Mouse (Mus musculus): Measurements from ENCODE around the gene Gabrd. TPM values are rescaled to one million over a fixed set of nuclear protein-coding genes. Genes with fewer than 3 reads are reported as not detected.

Gene Gabrd
- polyA plus RNA-seq, 1 experiment from 2014 or later = not detected

DNA sequence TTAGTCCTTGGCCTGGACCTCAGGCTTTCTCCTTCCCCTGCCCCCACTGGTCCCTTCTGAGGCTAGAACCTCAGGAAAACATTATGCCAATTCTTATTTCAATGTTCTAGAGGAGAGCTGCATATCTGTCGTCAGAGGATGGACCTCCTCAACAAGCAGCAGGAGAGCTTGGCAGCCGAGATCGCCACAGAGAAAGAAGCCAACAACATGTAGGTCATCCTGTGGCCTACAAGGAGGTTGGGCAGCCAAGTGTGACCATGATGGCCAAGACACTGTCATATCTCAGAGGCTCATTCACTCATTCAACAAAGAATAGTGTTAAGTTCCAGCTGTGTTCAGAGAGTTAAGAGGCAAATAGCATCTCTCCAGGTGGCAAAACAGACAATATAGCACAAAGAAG lies 22.2 kb upstream of the Gabrd start:
- ATAC-seq (ENCODE audit: low FRiP score) (no peak), DNase-seq (ENCODE audit: low spot score, missing footprints) (no peak)
- WGBS = 88% methylated on average over 3 of the region's 3 CpGs
- H3K36me3 ChIP-seq (ENCODE audit: control insufficient read depth, insufficient read depth, low read length) = no peaks in the 10 kb centered on the region
- no peaks in the 10 kb centered on the region for H3K9me3 ChIP-seq (ENCODE audit: control insufficient read depth, low read length)
- H3K4me3 ChIP-seq (ENCODE audit: low read depth, low read length) = no peak overlapping the region
- H3K27ac ChIP-seq (ENCODE audit: low read depth, low read length) = no peak overlapping the region
- H3K27me3 ChIP-seq (ENCODE audit: control insufficient read depth, insufficient read depth, low read length) = no peaks in the 10 kb centered on the region
- H3K4me2 ChIP-seq = no peak overlapping the region
- no peak overlapping the region for H3K9ac ChIP-seq (ENCODE audit: low read length)
- no peaks in the 10 kb centered on the region for H3K4me1 ChIP-seq (ENCODE audit: control insufficient read depth, insufficient read depth, low read length)

DNA sequence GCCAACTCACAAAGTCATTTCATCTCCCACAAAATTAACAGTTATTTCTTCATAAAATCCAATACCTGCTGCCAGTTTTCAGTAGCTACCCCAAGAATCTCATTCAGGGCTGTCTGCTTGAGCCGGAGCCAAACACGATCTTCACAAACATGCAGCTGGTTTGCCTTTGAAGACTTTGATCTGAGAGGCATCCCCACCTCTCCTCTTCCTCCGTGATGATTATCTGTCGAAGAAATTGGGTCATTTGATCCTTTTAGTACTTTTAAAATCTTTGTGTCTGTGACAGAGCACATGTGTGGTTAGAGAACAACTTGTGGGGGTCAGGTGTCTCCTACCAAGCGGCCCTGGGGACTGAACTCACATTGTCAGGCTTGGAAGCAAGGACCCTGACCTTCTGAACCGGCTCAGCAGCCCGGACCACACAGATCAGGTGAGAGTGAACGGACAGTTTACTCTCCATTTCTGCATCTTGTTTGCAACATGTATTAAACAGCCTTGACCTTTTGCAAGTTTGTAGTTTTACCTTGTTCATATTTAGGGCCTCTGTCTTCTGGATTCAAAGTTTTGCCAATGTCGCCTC lies 16.8 kb upstream of the Gabrd start:
- no peaks in the 10 kb centered on the region for H3K27me3 ChIP-seq (ENCODE audit: control insufficient read depth, insufficient read depth, low read length)
- 86% methylated on average over 9 of the region's 9 CpGs for WGBS
- no peaks in the 10 kb centered on the region for H3K36me3 ChIP-seq (ENCODE audit: control insufficient read depth, insufficient read depth, low read length)
- H3K4me1 ChIP-seq (ENCODE audit: control insufficient read depth, insufficient read depth, low read length) = no peaks in the 10 kb centered on the region; the same call in 1 of the 2 replicates
- DNase-seq (ENCODE audit: low spot score, missing footprints) (no peak), ATAC-seq (ENCODE audit: low FRiP score) (no peak)
- no peaks in the 10 kb centered on the region for H3K9me3 ChIP-seq (ENCODE audit: control insufficient read depth, low read length)
- no peak overlapping the region for H3K9ac ChIP-seq (ENCODE audit: low read length)
- H3K27ac ChIP-seq (ENCODE audit: low read depth, low read length) = no peak overlapping the region
- H3K4me2 ChIP-seq = no peak overlapping the region
- no peak overlapping the region for H3K4me3 ChIP-seq (ENCODE audit: low read depth, low read length)

DNA sequence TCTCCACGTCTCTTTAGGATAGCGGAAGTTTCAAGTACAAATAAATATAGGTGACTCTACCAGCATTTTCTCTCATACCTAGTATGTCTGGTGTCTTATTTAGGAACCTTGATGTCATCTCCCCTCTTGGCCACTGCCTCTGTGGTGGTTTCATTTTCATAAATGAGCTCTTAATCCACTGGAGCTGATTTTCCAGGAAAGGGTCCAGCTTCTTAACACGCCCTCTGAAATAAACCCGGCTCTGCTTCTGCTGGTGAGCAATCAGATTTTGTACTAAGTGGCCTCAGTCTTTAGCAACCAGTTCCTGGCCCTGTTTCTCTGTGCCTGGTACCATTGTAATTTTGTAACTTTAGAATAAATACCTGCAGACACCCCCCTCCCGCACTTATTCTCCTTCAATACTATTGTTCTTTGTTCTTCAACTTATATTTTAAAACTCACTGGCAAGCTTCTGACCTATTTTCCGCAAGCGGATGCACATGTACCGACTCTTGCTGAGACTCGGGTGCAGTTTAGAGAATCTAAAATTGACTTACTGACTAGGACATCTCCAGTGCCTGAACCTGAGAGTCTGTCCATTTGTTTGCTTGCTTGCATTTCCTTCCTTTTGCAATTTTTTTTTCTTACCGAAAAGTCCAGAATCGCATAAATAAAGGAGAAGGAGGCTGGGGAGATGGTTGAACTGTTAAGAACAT lies 15.9 kb upstream of the Gabrd start:
- no peak overlapping the region for H3K27ac ChIP-seq (ENCODE audit: low read depth, low read length)
- H3K4me1 ChIP-seq (ENCODE audit: control insufficient read depth, insufficient read depth, low read length) = no peaks in the 10 kb centered on the region; the same call in 1 of the 2 replicates
- no peaks in the 10 kb centered on the region for H3K36me3 ChIP-seq (ENCODE audit: control insufficient read depth, insufficient read depth, low read length)
- no peaks in the 10 kb centered on the region for H3K9me3 ChIP-seq (ENCODE audit: control insufficient read depth, low read length)
- H3K4me3 ChIP-seq (ENCODE audit: low read depth, low read length) = no peak overlapping the region
- no peak overlapping the region for H3K9ac ChIP-seq (ENCODE audit: low read length)
- DNase-seq (ENCODE audit: low spot score, missing footprints) (no peak), ATAC-seq (ENCODE audit: low FRiP score) (no peak)
- H3K27me3 ChIP-seq (ENCODE audit: control insufficient read depth, insufficient read depth, low read length) = no peaks in the 10 kb centered on the region
- 92% methylated on average over 11 of the region's 11 CpGs for WGBS
- H3K4me2 ChIP-seq = no peak overlapping the region

DNA sequence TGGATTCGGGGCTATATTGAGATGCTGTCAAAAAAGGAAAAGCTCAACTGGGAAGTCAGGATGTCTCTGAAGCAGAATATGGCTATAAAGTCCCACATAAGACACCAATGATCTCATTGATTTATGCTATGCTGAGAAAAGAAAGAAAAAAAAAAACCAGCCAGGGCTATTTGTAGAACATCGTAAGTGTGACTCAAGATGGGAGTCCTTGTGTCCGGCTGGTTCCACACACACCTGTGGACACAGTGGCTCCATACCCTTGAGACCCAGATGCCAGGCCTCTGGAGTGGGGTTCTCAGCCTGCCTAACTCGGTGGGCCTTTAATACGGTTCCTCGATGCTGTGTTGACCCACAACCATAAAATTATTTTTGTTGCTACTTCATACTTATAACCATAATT lies 14.2 kb upstream of the Gabrd start:
- no peak overlapping the region for H3K4me3 ChIP-seq (ENCODE audit: low read depth, low read length)
- H3K4me1 ChIP-seq (ENCODE audit: control insufficient read depth, insufficient read depth, low read length) = peaks cover 4% of the 10 kb centered on the region
- H3K27ac ChIP-seq (ENCODE audit: low read depth, low read length) = no peak overlapping the region
- DNase-seq (ENCODE audit: low spot score, missing footprints) = no peak
- no peak overlapping the region for H3K9ac ChIP-seq (ENCODE audit: low read length)
- no peaks in the 10 kb centered on the region for H3K9me3 ChIP-seq (ENCODE audit: control insufficient read depth, low read length)
- H3K4me2 ChIP-seq = no peak overlapping the region
- ATAC-seq (ENCODE audit: low FRiP score) = no peak
- WGBS = 93% methylated on average over 6 of the region's 6 CpGs
- H3K27me3 ChIP-seq (ENCODE audit: control insufficient read depth, insufficient read depth, low read length) = no peaks in the 10 kb centered on the region
- no peaks in the 10 kb centered on the region for H3K36me3 ChIP-seq (ENCODE audit: control insufficient read depth, insufficient read depth, low read length)

DNA sequence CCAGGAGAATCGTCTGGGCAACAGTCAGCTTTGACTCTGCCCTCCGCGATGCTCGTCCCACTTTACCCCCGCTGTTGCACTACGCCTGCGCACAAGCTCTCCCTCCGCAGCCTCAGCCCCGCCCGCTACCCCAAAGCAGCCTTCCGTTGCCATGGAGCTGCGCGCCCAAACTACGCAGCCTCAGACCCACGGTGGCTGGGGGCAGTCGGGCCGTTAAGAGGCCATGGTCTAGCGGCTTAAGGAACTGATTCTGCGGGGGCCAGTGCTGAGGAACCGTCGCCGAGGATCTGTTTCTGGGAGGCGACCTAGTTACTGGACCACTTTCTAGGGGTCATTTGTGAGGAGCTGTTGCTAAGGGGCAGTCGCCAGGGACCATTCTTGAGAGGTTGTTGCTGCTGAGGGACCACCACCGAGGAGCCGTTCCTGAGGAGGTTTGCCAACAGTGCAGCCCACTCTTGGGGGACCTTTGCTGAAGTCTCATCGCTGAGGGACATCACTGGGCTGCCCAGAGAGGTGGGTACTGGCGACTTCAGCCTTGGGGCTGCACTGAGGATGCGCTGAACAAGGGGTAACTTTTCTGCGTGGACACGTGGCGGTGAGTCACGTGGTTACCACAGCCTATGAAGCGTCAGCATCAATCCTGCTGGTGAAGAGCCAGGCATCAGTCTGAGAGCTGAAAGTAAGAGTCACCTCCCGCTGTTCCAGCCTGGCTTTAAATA lies 11.3 kb upstream of the Gabrd start, which contains the start of gene Cfap74:
Cfap74 (plus strand) TSS at position 133 of the 719 bp plus-strand sequence.
- DNase-seq (ENCODE audit: low spot score, missing footprints) (peak; percentile 98), ATAC-seq (ENCODE audit: low FRiP score) (peak; percentile 98)
- Histone ChIP-seq H3K9me3 (ENCODE audit: control insufficient read depth, low read length) (no peaks in the 10 kb centered on the region), H3K4me3 (ENCODE audit: low read depth, low read length) (peak within 1 kb of the TSS; percentile 56), H3K27me3 (ENCODE audit: control insufficient read depth, insufficient read depth, low read length) (no peaks in the 10 kb centered on the region), H3K4me1 (ENCODE audit: control insufficient read depth, insufficient read depth, low read length) (peaks cover 4% of the 10 kb centered on the region), H3K27ac (ENCODE audit: low read depth, low read length) (no peak within 1 kb of the TSS), H3K9ac (ENCODE audit: low read length) (peak within 1 kb of the TSS; percentile 66), H3K36me3 (ENCODE audit: control insufficient read depth, insufficient read depth, low read length) (no peaks in the 10 kb centered on the region), H3K4me2 (peak within 1 kb of the TSS; percentile 86)
- WGBS = 0% methylated on average over 35 of the region's 35 CpGs

DNA sequence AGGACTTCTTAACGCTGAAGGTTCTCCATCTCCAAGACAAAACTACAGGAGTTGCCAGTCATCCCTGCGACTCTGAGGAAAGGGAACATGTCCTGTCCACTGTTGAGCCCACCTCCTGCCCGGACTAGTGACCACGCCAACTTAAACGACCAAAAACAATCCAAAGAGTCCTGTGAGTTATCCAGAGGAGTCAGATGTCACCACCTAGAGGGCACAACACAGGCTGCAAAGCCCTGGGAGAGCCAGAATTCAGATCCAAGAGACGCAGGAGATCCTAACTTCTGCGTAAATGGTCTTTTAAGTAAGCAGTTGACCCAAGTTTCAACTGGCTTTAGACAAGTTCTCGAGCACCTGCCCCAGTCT lies 10.8 kb upstream of the Gabrd start:
- Histone ChIP-seq H3K9ac (ENCODE audit: low read length) (peak overlapping the region; percentile 66), H3K4me2 (peak overlapping the region; percentile 86), H3K36me3 (ENCODE audit: control insufficient read depth, insufficient read depth, low read length) (no peaks in the 10 kb centered on the region), H3K9me3 (ENCODE audit: control insufficient read depth, low read length) (no peaks in the 10 kb centered on the region), H3K27ac (ENCODE audit: low read depth, low read length) (no peak overlapping the region), H3K27me3 (ENCODE audit: control insufficient read depth, insufficient read depth, low read length) (no peaks in the 10 kb centered on the region), H3K4me1 (ENCODE audit: control insufficient read depth, insufficient read depth, low read length) (peaks cover 4% of the 10 kb centered on the region), H3K4me3 (ENCODE audit: low read depth, low read length) (peak overlapping the region; percentile 56)
- peak; percentile 66 for ATAC-seq (ENCODE audit: low FRiP score)
- 1% methylated on average over 8 of the region's 8 CpGs for WGBS
- DNase-seq (ENCODE audit: low spot score, missing footprints) = peak; percentile 85

DNA sequence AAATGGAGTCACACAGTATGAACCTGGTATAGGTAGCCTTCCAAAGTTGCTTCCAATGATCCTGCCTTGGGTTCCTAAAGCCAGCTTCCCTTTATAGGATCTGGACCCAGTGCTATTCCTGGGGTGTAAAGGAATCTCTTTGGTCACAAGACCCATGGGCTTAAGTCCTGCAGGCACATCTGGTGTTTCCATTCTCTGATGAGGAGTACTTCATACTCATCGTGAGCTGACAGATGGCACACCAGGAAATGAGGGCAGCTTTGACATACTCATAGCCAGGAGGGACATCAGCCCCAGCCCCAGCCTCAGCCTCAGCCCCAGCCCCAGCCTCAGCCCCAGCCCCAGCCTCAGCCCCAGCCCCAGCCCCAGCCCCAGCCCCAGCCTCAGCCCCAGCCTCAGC lies 4.6 kb upstream of the Gabrd start:
- no peak overlapping the region for H3K27ac ChIP-seq (ENCODE audit: low read depth, low read length)
- no peak overlapping the region for H3K9ac ChIP-seq (ENCODE audit: low read length)
- H3K9me3 ChIP-seq (ENCODE audit: control insufficient read depth, low read length) = no peaks in the 10 kb centered on the region
- peaks cover 14% of the 10 kb centered on the region for H3K27me3 ChIP-seq (ENCODE audit: control insufficient read depth, insufficient read depth, low read length)
- WGBS = 92% methylated on average over 1 of the region's 1 CpGs
- DNase-seq (ENCODE audit: low spot score, missing footprints) (no peak), ATAC-seq (ENCODE audit: low FRiP score) (no peak)
- H3K4me3 ChIP-seq (ENCODE audit: low read depth, low read length) = no peak overlapping the region
- H3K4me2 ChIP-seq = no peak overlapping the region
- peaks cover 6% of the 10 kb centered on the region; the same call in 1 of the 2 replicates for H3K4me1 ChIP-seq (ENCODE audit: control insufficient read depth, insufficient read depth, low read length)
- no peaks in the 10 kb centered on the region for H3K36me3 ChIP-seq (ENCODE audit: control insufficient read depth, insufficient read depth, low read length)

DNA sequence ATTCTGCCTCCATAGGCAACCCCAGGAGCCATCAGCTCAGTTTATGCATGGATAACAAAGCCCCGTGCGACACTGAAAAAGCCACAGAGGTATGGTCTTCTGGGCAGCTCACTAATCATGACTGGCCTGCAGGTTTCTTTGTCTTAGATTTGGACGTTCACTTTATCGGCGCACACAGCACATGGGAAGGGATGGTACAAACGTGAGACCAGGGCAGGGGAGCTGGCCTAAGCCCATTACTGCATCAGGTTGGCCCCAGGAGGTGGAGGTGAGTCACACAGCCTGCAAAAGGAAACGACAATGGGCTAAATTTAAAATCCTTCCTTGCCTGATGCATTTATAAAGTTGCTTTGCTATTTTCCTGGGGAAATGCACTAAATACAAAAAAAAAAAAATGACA lies 3.2 kb upstream of the Gabrd start:
- 70% methylated on average over 7 of the region's 7 CpGs for WGBS
- ATAC-seq (ENCODE audit: low FRiP score) (no peak), DNase-seq (ENCODE audit: low spot score, missing footprints) (no peak)
- H3K27ac ChIP-seq (ENCODE audit: low read depth, low read length) = no peak overlapping the region
- peaks cover 25% of the 10 kb centered on the region for H3K27me3 ChIP-seq (ENCODE audit: control insufficient read depth, insufficient read depth, low read length)
- no peak overlapping the region for H3K4me2 ChIP-seq
- peaks cover 6% of the 10 kb centered on the region; the same call in 1 of the 2 replicates for H3K4me1 ChIP-seq (ENCODE audit: control insufficient read depth, insufficient read depth, low read length)
- no peak overlapping the region for H3K4me3 ChIP-seq (ENCODE audit: low read depth, low read length)
- no peaks in the 10 kb centered on the region for H3K36me3 ChIP-seq (ENCODE audit: control insufficient read depth, insufficient read depth, low read length)
- H3K9me3 ChIP-seq (ENCODE audit: control insufficient read depth, low read length) = no peaks in the 10 kb centered on the region
- no peak overlapping the region for H3K9ac ChIP-seq (ENCODE audit: low read length)

DNA sequence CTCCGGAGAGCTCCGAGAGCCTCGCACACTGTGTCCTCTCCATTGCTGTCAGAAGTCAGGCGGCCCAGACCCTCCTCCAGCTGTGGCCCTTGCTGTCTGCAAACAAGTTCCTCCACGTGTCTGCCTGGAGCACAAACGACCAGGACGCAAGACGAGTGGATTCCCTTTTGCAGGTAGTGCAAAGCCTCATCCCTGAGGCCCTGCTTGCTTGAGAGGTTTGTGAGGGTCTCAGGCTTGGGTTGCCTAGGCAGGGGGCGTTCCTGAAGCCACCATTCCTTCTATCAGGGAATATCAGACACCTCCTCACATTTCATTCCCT lies 269 bp upstream of the Gabrd start:
- WGBS = 3% methylated on average over 9 of the region's 9 CpGs
- Histone ChIP-seq H3K9me3 (ENCODE audit: control insufficient read depth, low read length) (no peaks in the 10 kb centered on the region), H3K9ac (ENCODE audit: low read length) (no peak overlapping the region), H3K27me3 (ENCODE audit: control insufficient read depth, insufficient read depth, low read length) (peaks cover 25% of the 10 kb centered on the region), H3K4me2 (peak overlapping the region; percentile 48), H3K27ac (ENCODE audit: low read depth, low read length) (no peak overlapping the region), H3K4me1 (ENCODE audit: control insufficient read depth, insufficient read depth, low read length) (peaks cover 6% of the 10 kb centered on the region; the same call in 1 of the 2 replicates), H3K36me3 (ENCODE audit: control insufficient read depth, insufficient read depth, low read length) (no peaks in the 10 kb centered on the region), H3K4me3 (ENCODE audit: low read depth, low read length) (peak overlapping the region; percentile 29)
- DNase-seq (ENCODE audit: low spot score, missing footprints) = peak; percentile 87
- ATAC-seq (ENCODE audit: low FRiP score) = no peak

Measured in midbrain, embryonic 11.5 days (tissue).